Mouse (Mus musculus): ENCODE measurements around the gene Arhgap30. TPM values are rescaled to one million over a fixed set of nuclear protein-coding genes. Genes with fewer than 3 reads are reported as not detected.

The Arhgap30 gene
- total and polyA plus RNA-seq, 2 experiments from 2014 or later: 0.65 to 0.81 TPM

DNA sequence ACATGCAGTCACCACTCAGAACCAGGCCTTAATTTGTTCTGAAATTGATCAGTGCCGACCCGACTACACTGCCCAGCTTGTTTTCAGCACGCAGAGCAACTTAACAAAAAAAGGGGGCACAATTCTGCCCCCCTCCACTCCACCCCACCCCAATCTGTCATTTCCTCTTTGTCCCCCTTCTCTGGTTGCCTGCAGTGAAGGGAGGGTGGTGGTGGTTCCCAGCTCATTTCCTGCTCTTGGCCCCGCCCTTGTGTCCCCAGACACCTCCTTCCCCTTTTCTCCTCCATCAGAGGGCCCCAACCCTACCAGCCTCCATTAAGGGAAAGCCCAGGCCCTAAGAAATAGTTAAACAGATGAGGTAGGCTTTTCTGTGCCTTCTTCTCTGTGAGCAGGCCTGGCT, 1.3 kb downstream of the Arhgap30 start:
- DNase-seq (no peak), ATAC-seq (no peak)
- no peak overlapping the region for H3K4me3 ChIP-seq (ENCODE audit: low read depth, low read length)
- no peaks in the 10 kb centered on the region for H3K36me3 ChIP-seq (ENCODE audit: insufficient read depth)
- H3K27ac ChIP-seq (ENCODE audit: low read depth, low read length): no peak overlapping the region
- no peak for TF ChIP-seq CTCF (IDR thresholded peaks at IDR 0.05; ENCODE audit: low read depth)
- no peaks in the 10 kb centered on the region for H3K27me3 ChIP-seq (ENCODE audit: insufficient read depth, low read length)
- no peaks in the 10 kb centered on the region for H3K9me3 ChIP-seq (ENCODE audit: low read length)
- H3K4me2 ChIP-seq (ENCODE audit: low read depth): no peak overlapping the region
- 81% methylated on average over 4 of the region's 4 CpGs for WGBS
- H3K4me1 ChIP-seq (ENCODE audit: insufficient read depth): no peaks in the 10 kb centered on the region
- H3K9ac ChIP-seq: no peak overlapping the region

DNA sequence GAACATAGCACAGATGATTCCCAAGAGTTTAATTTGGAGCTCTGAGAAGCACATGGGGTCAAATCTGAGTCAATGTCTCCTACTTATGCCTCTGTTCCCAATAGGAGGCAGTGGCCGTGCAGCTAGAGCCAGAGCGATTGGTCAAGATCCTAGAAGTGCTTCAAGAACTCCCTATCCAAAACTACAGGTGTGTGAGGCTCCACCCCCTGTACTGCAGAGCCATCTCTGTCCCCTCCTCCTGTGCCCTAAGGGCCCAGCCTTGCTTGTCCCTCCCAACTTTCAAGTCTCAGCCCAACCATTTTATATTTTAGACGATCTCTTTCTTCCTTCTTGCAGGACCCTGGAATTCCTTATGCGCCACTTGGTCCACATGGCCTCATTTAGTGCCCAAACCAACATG, 13.1 kb downstream of the Arhgap30 start:
- H3K4me2 ChIP-seq (ENCODE audit: low read depth): no peak overlapping the region
- whole genome bisulfite sequencing: 83% methylated on average over 4 of the region's 4 CpGs
- no peak for ATAC-seq

DNA sequence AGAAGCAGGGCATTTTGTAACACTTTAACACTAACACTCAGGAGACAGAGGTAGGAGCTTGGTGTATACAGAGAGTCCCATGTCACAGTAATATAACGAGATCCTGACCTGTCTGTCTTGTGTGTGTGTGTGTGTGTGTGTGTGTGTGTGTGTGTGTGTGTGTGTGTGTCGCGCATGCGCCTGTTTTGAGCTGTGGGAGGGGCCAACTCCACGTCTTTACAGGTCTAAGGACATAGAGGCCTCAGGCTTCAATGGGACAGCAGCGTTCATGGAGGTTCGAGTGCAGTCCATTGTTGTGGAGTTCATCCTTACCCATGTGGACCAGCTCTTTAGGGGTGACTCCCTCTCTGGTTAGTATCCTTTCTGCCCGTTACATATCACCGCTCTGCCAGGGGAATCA, 14.2 kb downstream of the Arhgap30 start:
- no peaks in the 10 kb centered on the region for H3K9me3 ChIP-seq (ENCODE audit: low read length)
- DNase-seq (no peak), ATAC-seq (no peak)
- H3K9ac ChIP-seq: no peak overlapping the region
- no peak overlapping the region for H3K4me3 ChIP-seq (ENCODE audit: low read depth, low read length)
- no peak for TF ChIP-seq CTCF (IDR thresholded peaks at IDR 0.05; ENCODE audit: low read depth)
- no peak overlapping the region for H3K27ac ChIP-seq (ENCODE audit: low read depth, low read length)
- no peaks in the 10 kb centered on the region for H3K4me1 ChIP-seq (ENCODE audit: insufficient read depth)
- H3K27me3 ChIP-seq (ENCODE audit: insufficient read depth, low read length): no peaks in the 10 kb centered on the region; the same call in 1 of the 2 replicates
- H3K36me3 ChIP-seq (ENCODE audit: insufficient read depth): no peaks in the 10 kb centered on the region
- 81% methylated on average over 9 of the region's 9 CpGs for WGBS
- no peak overlapping the region for H3K4me2 ChIP-seq (ENCODE audit: low read depth)

More for the DNA sequence above, 13.1 kb downstream of the Arhgap30 start:
- Histone ChIP-seq H3K4me1 (ENCODE audit: insufficient read depth) (no peaks in the 10 kb centered on the region), H3K4me3 (ENCODE audit: low read depth, low read length) (no peak overlapping the region), H3K27ac (ENCODE audit: low read depth, low read length) (no peak overlapping the region), H3K36me3 (ENCODE audit: insufficient read depth) (no peaks in the 10 kb centered on the region), H3K9me3 (ENCODE audit: low read length) (no peaks in the 10 kb centered on the region), H3K27me3 (ENCODE audit: insufficient read depth, low read length) (no peaks in the 10 kb centered on the region), H3K9ac (no peak overlapping the region)
- DNase-seq: no peak
- no peak for TF ChIP-seq CTCF (IDR thresholded peaks at IDR 0.05; ENCODE audit: low read depth)

DNA sequence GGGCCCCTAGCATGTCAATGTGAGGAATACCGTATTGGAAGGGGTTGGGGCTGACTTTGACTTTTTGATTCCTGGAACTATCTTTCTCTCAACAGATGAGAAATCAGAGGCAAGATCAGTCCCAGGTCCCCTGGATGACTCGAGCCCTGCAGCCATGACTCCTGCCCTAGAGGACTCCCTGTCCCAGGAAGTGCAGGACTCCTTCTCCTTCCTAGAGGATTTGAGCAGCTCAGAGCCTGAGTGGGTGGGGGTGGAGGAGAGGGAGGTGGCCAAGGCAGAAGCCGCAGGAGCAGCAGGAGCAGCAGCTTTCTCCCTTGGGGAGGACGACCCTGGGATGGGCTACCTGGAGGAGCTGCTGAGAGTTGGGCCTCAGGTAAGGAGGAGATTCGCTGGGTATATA, 18.5 kb downstream of the Arhgap30 start:
- TF ChIP-seq CTCF (IDR thresholded peaks at IDR 0.05; ENCODE audit: low read depth): no peak
- 85% methylated on average over 5 of the region's 5 CpGs for WGBS

DNA sequence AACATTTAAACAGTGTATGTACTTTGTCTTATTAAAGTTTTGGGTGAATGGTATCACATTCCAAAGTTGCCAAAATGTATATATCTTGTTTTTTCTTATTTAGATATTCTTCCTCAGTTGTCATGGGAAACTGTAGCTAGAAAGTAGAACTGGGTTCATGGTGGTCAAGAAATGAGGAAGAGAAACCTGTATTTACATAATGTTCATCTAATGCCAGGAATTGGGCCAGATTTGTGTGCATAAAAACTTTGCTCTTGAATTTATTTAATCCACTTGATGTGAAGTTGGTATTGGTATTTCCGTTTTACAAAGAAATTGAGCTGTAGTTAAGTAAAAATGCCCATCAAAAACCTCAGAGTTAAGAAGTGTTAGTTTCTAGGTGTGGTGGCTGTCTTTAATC, 21.5 kb downstream of the Arhgap30 start:
- ATAC-seq (no peak), DNase-seq (no peak)
- TF ChIP-seq CTCF (IDR thresholded peaks at IDR 0.05; ENCODE audit: low read depth): no peak
- Histone ChIP-seq H3K4me3 (ENCODE audit: low read depth, low read length) (0 out of 2 replicates have a peak overlapping the region, but pooled peaks have one; percentile 94), H3K27ac (ENCODE audit: low read depth, low read length) (no peak overlapping the region), H3K4me2 (ENCODE audit: low read depth) (no peak overlapping the region), H3K4me1 (ENCODE audit: insufficient read depth) (peaks cover 9% of the 10 kb centered on the region), H3K9me3 (ENCODE audit: low read length) (no peaks in the 10 kb centered on the region), H3K9ac (no peak overlapping the region), H3K27me3 (ENCODE audit: insufficient read depth, low read length) (no peaks in the 10 kb centered on the region; the same call in 1 of the 2 replicates), H3K36me3 (ENCODE audit: insufficient read depth) (peaks cover 2% of the 10 kb centered on the region)
- WGBS: 92% methylated on average over 1 of the region's 1 CpGs

More for the DNA sequence above, 18.5 kb downstream of the Arhgap30 start:
- H3K4me2 ChIP-seq (ENCODE audit: low read depth): no peak overlapping the region
- H3K27me3 ChIP-seq (ENCODE audit: insufficient read depth, low read length): no peaks in the 10 kb centered on the region; the same call in 1 of the 2 replicates
- no peaks in the 10 kb centered on the region for H3K36me3 ChIP-seq (ENCODE audit: insufficient read depth)
- no peaks in the 10 kb centered on the region for H3K4me1 ChIP-seq (ENCODE audit: insufficient read depth)
- no peaks in the 10 kb centered on the region for H3K9me3 ChIP-seq (ENCODE audit: low read length)
- H3K27ac ChIP-seq (ENCODE audit: low read depth, low read length): no peak overlapping the region
- no peak for ATAC-seq
- H3K9ac ChIP-seq: no peak overlapping the region
- DNase-seq: no peak
- no peak overlapping the region for H3K4me3 ChIP-seq (ENCODE audit: low read depth, low read length)

DNA sequence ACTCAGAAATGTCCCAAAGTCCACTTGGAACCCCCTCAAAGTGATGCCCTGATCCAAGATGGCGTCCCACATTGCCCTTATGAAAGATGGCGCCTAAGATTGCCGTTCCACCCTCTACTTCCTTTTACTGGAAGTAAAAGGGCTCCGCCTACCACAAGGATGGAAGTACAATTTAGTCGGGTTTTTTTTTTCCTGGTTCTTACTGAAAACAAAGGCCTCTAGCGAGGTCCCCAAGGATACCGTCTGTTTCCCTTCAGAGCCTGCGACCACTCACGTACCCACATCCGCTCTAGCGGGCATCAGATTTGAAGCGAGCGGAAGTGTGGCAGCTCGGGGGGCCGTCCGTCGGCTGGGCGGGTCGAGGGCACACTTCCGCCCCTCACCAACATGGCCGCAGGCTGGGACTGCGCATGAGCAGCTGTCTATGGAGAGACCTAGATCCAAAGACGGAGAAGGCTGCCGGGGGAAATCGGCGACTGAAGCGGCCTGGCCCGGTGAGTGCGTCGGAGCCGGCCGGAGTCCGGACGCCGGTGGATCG, 22.3 kb downstream of the Arhgap30 start, which contains the start of gene Usf1:
Usf1 (plus strand) TSS at position 367 of the 538 bp plus-strand sequence.
- peak; percentile 98 for DNase-seq
- ATAC-seq: peak; percentile 98
- Histone ChIP-seq H3K36me3 (ENCODE audit: insufficient read depth) (peaks cover 10% of the 10 kb centered on the region), H3K27me3 (ENCODE audit: insufficient read depth, low read length) (no peaks in the 10 kb centered on the region; the same call in 1 of the 2 replicates), H3K4me2 (ENCODE audit: low read depth) (peak within 1 kb of the TSS; percentile 49), H3K9ac (peak within 1 kb of the TSS; percentile 96), H3K27ac (ENCODE audit: low read depth, low read length) (peak within 1 kb of the TSS; percentile 96), H3K9me3 (ENCODE audit: low read length) (no peaks in the 10 kb centered on the region), H3K4me1 (ENCODE audit: insufficient read depth) (peaks cover 9% of the 10 kb centered on the region), H3K4me3 (ENCODE audit: low read depth, low read length) (peak within 1 kb of the TSS; percentile 94)
- 2% methylated on average over 36 of the region's 36 CpGs for whole genome bisulfite sequencing
- peak; percentile 23; the same call in 1 of the 2 replicates for TF ChIP-seq CTCF (IDR thresholded peaks at IDR 0.05; ENCODE audit: low read depth)

DNA sequence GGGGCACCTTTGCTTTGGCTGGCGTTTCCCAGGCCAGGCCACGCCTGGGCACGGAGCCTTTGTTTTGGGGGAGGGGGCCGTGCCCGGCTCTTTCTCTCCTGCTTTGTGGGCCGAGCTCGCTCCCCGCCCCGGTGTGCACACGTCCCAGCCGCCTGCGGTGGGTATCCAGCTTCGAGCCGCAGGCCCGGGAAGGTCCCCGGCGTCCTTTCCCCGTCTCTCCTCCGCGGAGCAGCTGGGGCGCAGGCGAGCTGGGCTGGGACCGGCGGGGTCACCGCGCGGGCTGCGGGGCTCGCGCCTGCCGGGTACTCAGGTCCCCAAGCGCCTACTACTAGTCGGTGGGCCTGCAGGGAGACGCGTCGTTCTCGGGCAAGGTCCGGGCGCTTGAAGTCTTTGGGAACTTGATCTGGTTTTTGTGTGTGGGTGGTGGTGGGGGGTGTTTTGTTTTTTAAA, 22.8 kb downstream of the Arhgap30 start:
- under 1% methylated on average over 38 of the region's 39 CpGs for WGBS
- Histone ChIP-seq H3K27me3 (ENCODE audit: insufficient read depth, low read length) (no peaks in the 10 kb centered on the region; the same call in 1 of the 2 replicates), H3K4me3 (ENCODE audit: low read depth, low read length) (peak overlapping the region; percentile 94), H3K9ac (peak overlapping the region; percentile 96), H3K36me3 (ENCODE audit: insufficient read depth) (peaks cover 15% of the 10 kb centered on the region), H3K27ac (ENCODE audit: low read depth, low read length) (peak overlapping the region; percentile 96), H3K4me2 (ENCODE audit: low read depth) (peak overlapping the region; percentile 49), H3K9me3 (ENCODE audit: low read length) (no peaks in the 10 kb centered on the region), H3K4me1 (ENCODE audit: insufficient read depth) (peaks cover 9% of the 10 kb centered on the region)
- no peak for TF ChIP-seq CTCF (IDR thresholded peaks at IDR 0.05; ENCODE audit: low read depth)
- no peak for DNase-seq
- peak; percentile 75 for ATAC-seq
